Mouse (Mus musculus): ENCODE measurements at regions not wholly inside any gene's neighbourhood (a gene's known extent, or its start where the extent isn't known, plus 50 kb on each side); places are given as distances from the start of the nearest gene placed in this dataset.

DNA sequence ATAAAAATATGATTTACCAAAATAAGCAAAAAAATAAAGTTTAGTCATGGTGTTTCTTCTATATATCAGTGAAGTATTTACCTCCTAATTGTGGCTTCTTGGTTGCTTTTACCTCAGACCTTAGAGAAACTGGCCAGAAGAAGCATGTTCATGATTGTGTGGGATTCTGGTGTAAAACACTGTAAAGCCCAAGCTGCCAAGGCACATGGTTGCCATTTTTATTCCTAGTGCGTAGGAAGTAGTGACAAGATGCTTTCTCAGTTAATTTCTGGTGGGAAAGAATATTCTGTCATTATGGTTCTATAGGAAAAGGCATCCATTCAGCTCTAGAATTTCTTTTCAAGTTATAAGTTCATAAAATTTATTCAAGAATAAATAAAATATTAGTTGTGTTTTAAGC is 805.2 kb downstream of the Olfm4 start:
- no peak overlapping the region for H3K27ac ChIP-seq (ENCODE audit: low read length)
- no peak overlapping the region for H3K4me2 ChIP-seq (replicated peaks; ENCODE audit: low read depth, low read length)
- H3K36me3 ChIP-seq (ENCODE audit: insufficient read depth, low read length), result no peaks in the 10 kb centered on the region
- H3K27me3 ChIP-seq (replicated peaks; ENCODE audit: insufficient read depth, low read length), result no peaks in the 10 kb centered on the region
- TF ChIP-seq CTCF (IDR thresholded peaks at IDR 0.05) (no peak), EP300 (IDR thresholded peaks at IDR 0.05) (no peak)
- 60% methylated on average over 1 of the region's 1 CpGs for WGBS
- ATAC-seq, result no peak
- H3K9ac ChIP-seq (replicated peaks; ENCODE audit: low read depth), result no peak overlapping the region
- no peaks in the 10 kb centered on the region for H3K9me3 ChIP-seq (ENCODE audit: low read length)
- H3K4me1 ChIP-seq (ENCODE audit: insufficient read depth, low read depth, low read length), result no peaks in the 10 kb centered on the region
- no peak for DNase-seq (ENCODE audit: low spot score)
- H3K4me3 ChIP-seq (ENCODE audit: low read depth, low read length), result no peak overlapping the region

DNA sequence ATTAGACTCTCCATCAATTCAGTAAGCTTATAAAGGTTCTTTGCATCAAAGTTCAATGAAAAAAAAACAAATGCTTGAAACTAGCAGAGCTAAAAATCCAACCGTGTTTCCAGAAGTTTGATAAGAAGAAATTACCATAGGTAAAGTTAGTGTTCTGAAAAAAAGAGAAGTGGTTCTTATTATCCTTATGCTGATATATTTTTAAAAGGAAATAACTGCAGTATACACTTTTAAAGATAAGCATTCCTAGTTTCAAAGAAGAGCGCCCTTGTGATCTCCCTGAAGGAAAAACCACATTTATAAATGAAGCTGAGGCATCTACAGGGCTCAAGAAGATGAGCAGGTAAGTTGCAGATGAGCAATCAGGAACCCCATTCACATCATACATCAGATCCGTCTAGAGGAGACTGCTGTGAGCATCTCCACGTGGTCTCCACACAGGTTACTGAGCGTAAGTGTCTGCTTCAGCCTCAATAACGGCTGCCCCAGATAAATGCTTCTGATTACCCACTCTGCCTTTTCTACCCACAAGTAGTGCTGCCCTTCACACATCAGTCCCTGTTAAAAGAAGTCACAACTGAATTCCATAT is 815.6 kb downstream of the Olfm4 start:
- Histone ChIP-seq H3K27ac (ENCODE audit: low read length) (no peak overlapping the region), H3K4me3 (ENCODE audit: low read depth, low read length) (no peak overlapping the region), H3K9me3 (ENCODE audit: low read length) (no peaks in the 10 kb centered on the region), H3K36me3 (ENCODE audit: insufficient read depth, low read length) (no peaks in the 10 kb centered on the region), H3K4me1 (ENCODE audit: insufficient read depth, low read depth, low read length) (no peaks in the 10 kb centered on the region), H3K9ac (replicated peaks; ENCODE audit: low read depth) (no peak overlapping the region), H3K27me3 (replicated peaks; ENCODE audit: insufficient read depth, low read length) (no peaks in the 10 kb centered on the region), H3K4me2 (replicated peaks; ENCODE audit: low read depth, low read length) (no peak overlapping the region)
- ATAC-seq (no peak), DNase-seq (ENCODE audit: low spot score) (no peak)
- 75% methylated on average over 6 of the region's 6 CpGs for WGBS
- TF ChIP-seq EP300 (IDR thresholded peaks at IDR 0.05) (no peak), CTCF (IDR thresholded peaks at IDR 0.05) (no peak)

DNA sequence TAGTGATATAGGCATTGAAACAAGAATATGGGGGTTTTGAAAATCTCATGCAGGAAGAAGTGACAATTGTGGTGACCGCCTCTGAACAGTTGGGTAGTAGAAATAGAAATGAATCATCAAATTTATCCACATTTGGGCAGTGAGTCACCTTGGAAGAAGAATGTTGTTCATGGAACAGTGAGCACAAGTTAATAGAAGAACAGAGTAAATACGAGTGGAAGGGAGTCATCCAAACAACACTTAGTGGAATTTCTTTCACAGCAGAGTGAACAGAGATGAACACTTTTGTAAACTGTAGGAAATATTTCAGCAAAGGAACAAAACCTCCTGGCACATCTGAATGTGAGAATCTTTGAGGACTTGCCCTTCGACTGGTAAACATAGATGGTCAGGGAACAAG is 846.6 kb downstream of the Olfm4 start:
- H3K4me3 ChIP-seq (ENCODE audit: low read depth, low read length), result no peak overlapping the region
- no peaks in the 10 kb centered on the region for H3K9me3 ChIP-seq (ENCODE audit: low read length)
- H3K36me3 ChIP-seq (ENCODE audit: insufficient read depth, low read length), result no peaks in the 10 kb centered on the region
- H3K27ac ChIP-seq (ENCODE audit: low read length), result no peak overlapping the region
- H3K4me1 ChIP-seq (ENCODE audit: insufficient read depth, low read depth, low read length), result no peaks in the 10 kb centered on the region
- DNase-seq (ENCODE audit: low spot score) (no peak), ATAC-seq (no peak)
- no peaks in the 10 kb centered on the region for H3K27me3 ChIP-seq (replicated peaks; ENCODE audit: insufficient read depth, low read length)
- H3K9ac ChIP-seq (replicated peaks; ENCODE audit: low read depth), result no peak overlapping the region
- TF ChIP-seq CTCF (IDR thresholded peaks at IDR 0.05), result no peak
- TF ChIP-seq EP300 (IDR thresholded peaks at IDR 0.05), result no peak
- no peak overlapping the region for H3K4me2 ChIP-seq (replicated peaks; ENCODE audit: low read depth, low read length)
- 72% methylated on average over 3 of the region's 3 CpGs for WGBS

DNA sequence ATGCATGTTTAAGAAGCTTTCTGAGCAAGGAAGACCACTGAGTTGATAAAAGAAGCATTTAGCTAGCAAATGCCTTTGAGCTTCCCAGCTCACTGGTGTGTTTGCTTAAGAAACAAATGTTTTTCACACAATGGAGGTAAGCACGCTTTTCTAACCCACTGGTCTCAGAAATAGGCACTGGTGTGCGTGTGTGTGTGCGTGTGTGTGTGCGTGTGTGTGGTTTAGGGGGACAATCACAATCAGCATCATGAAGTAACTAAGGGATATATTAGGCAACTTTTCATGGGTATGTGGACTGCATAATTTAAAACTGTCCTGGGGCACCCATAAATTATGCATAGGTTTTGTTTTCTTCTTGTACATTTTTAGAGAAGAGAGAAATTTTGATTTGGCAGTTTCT is 860.7 kb downstream of the Olfm4 start:
- Histone ChIP-seq H3K27me3 (replicated peaks; ENCODE audit: insufficient read depth, low read length) (no peaks in the 10 kb centered on the region), H3K4me3 (ENCODE audit: low read depth, low read length) (no peak overlapping the region), H3K9ac (replicated peaks; ENCODE audit: low read depth) (no peak overlapping the region), H3K4me2 (replicated peaks; ENCODE audit: low read depth, low read length) (no peak overlapping the region), H3K4me1 (ENCODE audit: insufficient read depth, low read depth, low read length) (no peaks in the 10 kb centered on the region), H3K36me3 (ENCODE audit: insufficient read depth, low read length) (no peaks in the 10 kb centered on the region), H3K9me3 (ENCODE audit: low read length) (no peaks in the 10 kb centered on the region), H3K27ac (ENCODE audit: low read length) (no peak overlapping the region)
- DNase-seq (ENCODE audit: low spot score) (no peak), ATAC-seq (no peak)
- WGBS, result 86% methylated on average over 4 of the region's 4 CpGs
- TF ChIP-seq CTCF (IDR thresholded peaks at IDR 0.05) (no peak), EP300 (IDR thresholded peaks at IDR 0.05) (no peak)

DNA sequence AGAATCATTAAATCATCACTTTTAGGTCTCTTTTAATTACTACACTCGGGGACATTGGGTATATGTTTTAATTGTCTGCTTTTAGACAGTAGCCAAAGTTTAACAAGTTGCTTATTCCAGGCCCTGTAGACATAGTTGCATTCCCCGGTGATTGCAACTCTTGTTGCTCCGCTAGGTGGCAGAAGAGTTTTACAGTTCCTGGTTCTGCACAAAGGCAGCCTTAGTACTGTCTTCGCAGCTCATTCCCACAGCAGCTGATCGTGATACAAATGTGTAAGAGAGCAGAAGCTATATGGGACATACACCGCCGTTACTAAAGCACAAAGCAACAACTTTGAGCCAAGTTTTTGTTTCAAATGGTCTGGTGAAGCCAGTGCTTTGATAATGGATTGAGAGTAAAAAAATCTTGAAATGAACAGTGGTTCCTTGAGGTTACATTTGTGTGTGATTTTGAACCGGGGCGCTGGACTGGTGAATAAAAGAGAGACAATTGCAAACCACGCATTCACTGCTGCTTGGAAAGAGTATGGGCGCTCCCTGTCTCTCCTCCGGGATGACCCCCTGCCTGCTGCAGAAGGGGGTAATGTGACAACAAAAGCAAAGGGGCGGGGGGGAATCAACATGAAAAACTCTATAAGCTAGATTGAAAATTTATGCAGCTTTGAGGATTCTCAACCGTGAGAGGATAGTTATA is 861.8 kb downstream of the Olfm4 start:
- 27% methylated on average over 14 of the region's 14 CpGs for WGBS
- no peaks in the 10 kb centered on the region for H3K4me1 ChIP-seq (ENCODE audit: insufficient read depth, low read depth, low read length)
- H3K4me3 ChIP-seq (ENCODE audit: low read depth, low read length), result no peak overlapping the region
- ATAC-seq (peak; percentile 70), DNase-seq (ENCODE audit: low spot score) (peak; percentile 80)
- H3K27me3 ChIP-seq (replicated peaks; ENCODE audit: insufficient read depth, low read length), result no peaks in the 10 kb centered on the region
- H3K27ac ChIP-seq (ENCODE audit: low read length), result no peak overlapping the region
- no peak overlapping the region for H3K9ac ChIP-seq (replicated peaks; ENCODE audit: low read depth)
- no peaks in the 10 kb centered on the region for H3K9me3 ChIP-seq (ENCODE audit: low read length)
- TF ChIP-seq CTCF (IDR thresholded peaks at IDR 0.05) (peak; percentile 85), EP300 (IDR thresholded peaks at IDR 0.05) (no peak)
- no peaks in the 10 kb centered on the region for H3K36me3 ChIP-seq (ENCODE audit: insufficient read depth, low read length)
- peak overlapping the region; percentile 37 for H3K4me2 ChIP-seq (replicated peaks; ENCODE audit: low read depth, low read length)

DNA sequence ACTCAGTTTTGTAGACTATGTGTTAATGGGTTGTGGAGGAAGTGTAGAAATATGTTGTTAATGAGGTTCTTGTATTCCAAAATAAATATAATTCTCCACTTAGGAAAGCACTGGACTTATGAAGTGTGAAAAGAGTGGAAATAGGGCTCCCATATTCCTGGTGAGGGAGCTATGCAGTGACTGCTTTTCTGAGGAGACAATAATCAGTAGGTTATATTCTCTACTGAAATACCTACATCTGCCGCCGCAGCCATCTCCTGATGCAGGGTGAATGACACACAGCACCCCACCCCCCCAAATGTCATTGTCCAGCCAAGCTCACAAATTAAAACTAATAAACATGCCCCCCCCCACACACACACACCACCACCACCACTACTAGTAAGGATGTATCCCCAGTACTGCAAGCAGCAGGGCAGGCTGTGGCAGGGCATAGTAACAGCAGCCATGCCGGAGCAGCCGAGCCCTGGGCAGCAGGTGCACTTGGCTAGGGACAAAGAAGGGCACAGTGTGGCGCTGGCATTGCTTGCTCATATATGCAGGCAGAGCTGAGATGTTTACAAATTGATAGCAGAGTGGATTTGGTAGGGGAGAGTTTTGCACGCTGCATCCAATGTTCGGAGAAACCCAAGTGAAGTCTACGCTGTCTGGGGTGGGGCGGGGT is 862.7 kb downstream of the Olfm4 start:
- no peaks in the 10 kb centered on the region for H3K27me3 ChIP-seq (replicated peaks; ENCODE audit: insufficient read depth, low read length)
- H3K4me2 ChIP-seq (replicated peaks; ENCODE audit: low read depth, low read length), result no peak overlapping the region; the same call in 1 of the 2 replicates
- TF ChIP-seq CTCF (IDR thresholded peaks at IDR 0.05) (no peak), EP300 (IDR thresholded peaks at IDR 0.05) (no peak)
- H3K36me3 ChIP-seq (ENCODE audit: insufficient read depth, low read length), result no peaks in the 10 kb centered on the region
- ATAC-seq (no peak), DNase-seq (ENCODE audit: low spot score) (no peak)
- no peak overlapping the region for H3K9ac ChIP-seq (replicated peaks; ENCODE audit: low read depth)
- no peaks in the 10 kb centered on the region for H3K9me3 ChIP-seq (ENCODE audit: low read length)
- no peaks in the 10 kb centered on the region for H3K4me1 ChIP-seq (ENCODE audit: insufficient read depth, low read depth, low read length)
- no peak overlapping the region for H3K4me3 ChIP-seq (ENCODE audit: low read depth, low read length)
- no peak overlapping the region for H3K27ac ChIP-seq (ENCODE audit: low read length)
- WGBS, result 80% methylated on average over 9 of the region's 9 CpGs
